Mouse (Mus musculus): ENCODE data around the gene Bcam. TPM values are rescaled to one million over a fixed set of nuclear protein-coding genes. Genes with fewer than 3 reads are reported as not detected.
"Not testable (repeated sequence)": the region's sequence is repeated elsewhere in the genome, so short reads cannot be mapped to it uniquely, and the experiment has no call there.

The Bcam gene
- polyA plus RNA-seq, 1 experiment from 2014 or later: 101 TPM

DNA sequence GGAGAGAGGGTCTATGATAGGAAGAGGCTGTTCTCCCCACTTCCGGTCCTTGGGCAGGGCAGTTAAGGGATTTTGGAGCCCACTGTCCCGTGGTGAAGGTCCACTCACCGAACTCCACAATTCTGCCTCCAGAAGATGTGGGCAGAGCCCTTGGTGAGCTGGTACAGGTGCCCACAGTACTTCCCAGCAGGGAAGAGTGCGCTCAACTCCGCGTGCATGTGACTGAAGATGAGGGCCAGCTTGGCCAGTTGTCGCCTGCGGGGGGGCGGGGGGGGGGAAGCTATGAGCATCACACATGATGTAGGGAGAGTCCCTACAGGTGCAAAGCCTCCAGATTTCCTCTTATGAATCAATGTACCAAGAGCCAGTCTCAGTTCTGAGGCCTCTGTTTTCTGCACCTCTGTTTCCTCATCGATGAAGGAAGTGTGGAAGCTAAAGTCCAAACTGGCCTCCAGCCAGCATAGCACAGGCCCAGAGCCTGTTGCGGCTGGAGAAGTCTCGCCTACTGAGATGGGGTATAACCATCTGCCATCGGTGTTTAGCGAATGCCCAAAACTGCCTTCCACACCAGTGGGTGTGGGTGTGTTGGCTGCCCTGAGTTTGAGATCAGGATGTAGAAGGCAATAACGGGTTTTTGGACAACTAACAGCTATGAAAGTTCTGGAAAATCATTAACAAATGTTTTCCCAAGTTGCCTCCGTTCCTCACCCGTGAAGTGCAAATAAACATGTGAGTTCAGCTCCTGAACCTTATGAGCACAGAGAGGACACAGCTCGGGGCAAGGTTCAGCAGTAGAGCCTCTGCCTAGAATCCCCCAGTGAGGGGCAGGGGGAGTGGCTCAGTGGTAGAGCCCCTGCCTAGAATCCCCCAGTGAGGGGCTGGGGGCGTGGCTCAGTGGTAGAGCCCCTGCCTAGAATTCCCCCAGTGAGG lies 22.1 kb upstream of the Bcam start:
- WGBS: 85% methylated on average over 17 of the region's 19 CpGs
- Histone ChIP-seq H3K27ac (replicated peaks; ENCODE audit: low read depth, low read length) (no peak overlapping the region), H3K27me3 (replicated peaks; ENCODE audit: control insufficient read depth, insufficient read depth, low read length) (peaks cover 25% of the 10 kb centered on the region), H3K36me3 (ENCODE audit: control insufficient read depth, insufficient read depth, low read length) (no peaks in the 10 kb centered on the region), H3K4me3 (ENCODE audit: low read depth, low read length) (no peak overlapping the region), H3K4me1 (ENCODE audit: control insufficient read depth, insufficient read depth, low read length) (no peaks in the 10 kb centered on the region), H3K4me2 (ENCODE audit: low read depth, low read length) (no peak overlapping the region), H3K9me3 (ENCODE audit: control insufficient read depth, low read length) (no peaks in the 10 kb centered on the region), H3K9ac (ENCODE audit: low read depth, low read length) (no peak overlapping the region)
- ATAC-seq (ENCODE audit: low read depth): no peak
- no peak for DNase-seq (ENCODE audit: low spot score)

- not testable (repeated sequence) for H3K36me3 ChIP-seq (ENCODE audit: control insufficient read depth, insufficient read depth, low read length); ATAC-seq (ENCODE audit: low read depth); H3K9me3 ChIP-seq (ENCODE audit: control insufficient read depth, low read length); H3K4me3 ChIP-seq (ENCODE audit: low read depth, low read length); H3K9ac ChIP-seq (ENCODE audit: low read depth, low read length); H3K27ac ChIP-seq (replicated peaks; ENCODE audit: low read depth, low read length); DNase-seq (ENCODE audit: low spot score); H3K4me2 ChIP-seq (ENCODE audit: low read depth, low read length); H3K4me1 ChIP-seq (ENCODE audit: control insufficient read depth, insufficient read depth, low read length)
- H3K27me3 ChIP-seq (replicated peaks; ENCODE audit: control insufficient read depth, insufficient read depth, low read length): peaks cover 14% of the 10 kb centered on the region
- WGBS: 82% methylated on average over 2 of the region's 2 CpGs
Observed at GRCm38 (mm10) chr7:19791504-19791903, 20.7 kb upstream of the Bcam start.

DNA sequence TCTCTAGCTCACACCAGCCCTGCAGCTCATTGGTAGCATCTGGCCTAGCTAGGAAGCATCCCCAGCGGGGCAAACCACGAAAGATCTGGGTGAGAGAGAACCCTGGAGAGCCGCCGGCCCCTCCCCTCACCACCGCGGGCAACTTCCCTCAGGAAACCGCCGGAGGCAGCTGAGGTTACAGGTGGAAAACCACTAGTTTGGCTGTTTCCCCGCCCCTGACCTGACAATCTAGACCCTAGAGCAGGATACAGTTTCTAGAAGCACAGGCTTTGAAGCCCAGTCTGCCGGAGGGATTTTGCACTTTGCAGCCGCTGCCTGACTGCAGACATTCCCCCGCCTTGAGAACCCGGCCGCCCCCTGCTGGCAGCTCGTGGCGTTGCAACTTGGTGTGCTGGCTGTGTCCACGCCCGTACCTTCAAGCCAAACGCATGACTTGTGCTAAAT lies 19.1 kb upstream of the Bcam start:
- no peak overlapping the region for H3K27ac ChIP-seq (replicated peaks; ENCODE audit: low read depth, low read length)
- DNase-seq (ENCODE audit: low spot score) (peak; percentile 90), ATAC-seq (ENCODE audit: low read depth) (peak; percentile 70)
- H3K9ac ChIP-seq (ENCODE audit: low read depth, low read length): peak overlapping the region; percentile 52
- H3K9me3 ChIP-seq (ENCODE audit: control insufficient read depth, low read length): no peaks in the 10 kb centered on the region
- H3K27me3 ChIP-seq (replicated peaks; ENCODE audit: control insufficient read depth, insufficient read depth, low read length): peaks cover 4% of the 10 kb centered on the region; the same call in 1 of the 2 replicates
- H3K4me2 ChIP-seq (ENCODE audit: low read depth, low read length): peak overlapping the region; percentile 56
- no peaks in the 10 kb centered on the region for H3K4me1 ChIP-seq (ENCODE audit: control insufficient read depth, insufficient read depth, low read length)
- H3K36me3 ChIP-seq (ENCODE audit: control insufficient read depth, insufficient read depth, low read length): no peaks in the 10 kb centered on the region
- WGBS: 2% methylated on average over 19 of the region's 19 CpGs
- peak overlapping the region; percentile 30 for H3K4me3 ChIP-seq (ENCODE audit: low read depth, low read length)

DNA sequence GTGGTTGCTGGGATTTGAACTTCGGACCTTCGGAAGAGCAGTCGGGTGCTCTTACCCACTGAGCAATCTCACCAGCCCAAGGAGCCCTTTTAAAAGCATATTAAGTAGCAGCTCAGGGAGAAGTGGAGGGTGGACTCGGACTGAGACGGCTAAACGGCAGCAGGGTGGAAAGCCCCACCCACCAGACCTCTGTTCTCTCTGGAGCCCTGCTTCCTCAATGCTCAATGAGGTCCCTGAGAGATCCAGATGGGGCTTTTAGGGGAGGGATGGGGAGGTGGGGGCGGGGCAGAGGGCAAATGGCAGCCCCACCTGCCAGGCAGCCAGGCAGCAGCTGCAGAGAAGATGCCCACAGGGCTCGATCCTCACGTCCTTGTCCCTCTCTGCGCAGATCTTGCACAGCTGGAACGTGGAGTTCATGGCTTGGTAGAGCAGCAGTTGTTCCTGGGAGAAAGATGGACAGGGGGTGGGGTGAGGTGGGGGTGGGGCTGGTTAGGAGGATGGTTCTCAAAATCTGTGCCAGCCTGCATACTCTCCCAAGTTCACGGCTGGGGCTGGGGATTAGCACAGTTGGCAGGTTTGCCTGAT lies 15.2 kb upstream of the Bcam start:
- Histone ChIP-seq H3K4me2 (ENCODE audit: low read depth, low read length) (no peak overlapping the region), H3K36me3 (ENCODE audit: control insufficient read depth, insufficient read depth, low read length) (no peaks in the 10 kb centered on the region), H3K4me3 (ENCODE audit: low read depth, low read length) (no peak overlapping the region), H3K4me1 (ENCODE audit: control insufficient read depth, insufficient read depth, low read length) (no peaks in the 10 kb centered on the region), H3K27me3 (replicated peaks; ENCODE audit: control insufficient read depth, insufficient read depth, low read length) (no peaks in the 10 kb centered on the region), H3K9me3 (ENCODE audit: control insufficient read depth, low read length) (no peaks in the 10 kb centered on the region), H3K9ac (ENCODE audit: low read depth, low read length) (no peak overlapping the region), H3K27ac (replicated peaks; ENCODE audit: low read depth, low read length) (0 out of 2 replicates have a peak overlapping the region, but pooled peaks have one; percentile 10)
- ATAC-seq (ENCODE audit: low read depth) (peak; percentile 58), DNase-seq (ENCODE audit: low spot score) (peak; percentile 74)
- 34% methylated on average over 12 of the region's 12 CpGs for WGBS

DNA sequence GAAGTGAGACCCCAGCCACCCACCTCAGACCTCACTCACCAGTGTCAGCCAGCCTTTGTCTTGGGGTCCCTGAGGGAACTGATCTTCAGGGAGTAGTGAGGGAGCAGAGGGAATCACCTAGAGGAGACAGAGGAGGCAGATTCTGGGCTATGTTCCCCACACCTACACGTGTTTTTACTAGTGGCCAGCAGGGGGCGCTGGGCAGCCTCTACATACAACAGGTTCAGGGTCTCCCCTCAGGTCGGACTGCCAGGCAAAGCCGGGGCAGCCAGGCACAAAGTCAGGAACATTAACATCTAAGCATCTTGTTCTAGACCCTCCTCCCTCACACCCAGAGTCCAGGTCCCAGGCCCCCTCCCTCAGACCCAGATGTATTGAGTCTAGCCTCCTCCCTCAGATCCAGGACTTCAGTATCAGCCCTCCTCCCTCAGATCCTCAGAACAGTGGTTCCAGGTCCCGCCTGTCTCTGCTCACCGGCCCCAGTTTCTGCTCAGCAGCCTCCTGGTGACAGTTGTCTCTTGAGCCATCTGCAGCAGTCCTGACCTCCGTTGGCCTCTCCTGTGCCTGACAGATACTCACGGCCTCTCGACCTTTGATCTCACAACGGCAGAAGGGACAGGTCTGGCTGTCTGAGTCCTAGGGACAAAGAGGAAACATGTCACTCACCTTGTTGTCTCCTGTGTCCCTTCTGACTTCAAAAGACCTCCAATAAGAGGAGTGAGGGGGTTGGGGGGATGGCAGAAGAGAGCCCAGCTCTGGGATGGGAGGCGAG lies 14.1 kb upstream of the Bcam start:
- H3K4me1 ChIP-seq (ENCODE audit: control insufficient read depth, insufficient read depth, low read length): no peaks in the 10 kb centered on the region
- no peaks in the 10 kb centered on the region for H3K36me3 ChIP-seq (ENCODE audit: control insufficient read depth, insufficient read depth, low read length)
- H3K27ac ChIP-seq (replicated peaks; ENCODE audit: low read depth, low read length): no peak overlapping the region
- no peak overlapping the region for H3K4me3 ChIP-seq (ENCODE audit: low read depth, low read length)
- no peaks in the 10 kb centered on the region for H3K27me3 ChIP-seq (replicated peaks; ENCODE audit: control insufficient read depth, insufficient read depth, low read length)
- no peaks in the 10 kb centered on the region for H3K9me3 ChIP-seq (ENCODE audit: control insufficient read depth, low read length)
- ATAC-seq (ENCODE audit: low read depth) (no peak), DNase-seq (ENCODE audit: low spot score) (no peak)
- 28% methylated on average over 9 of the region's 11 CpGs for WGBS
- H3K9ac ChIP-seq (ENCODE audit: low read depth, low read length): no peak overlapping the region
- H3K4me2 ChIP-seq (ENCODE audit: low read depth, low read length): no peak overlapping the region

DNA sequence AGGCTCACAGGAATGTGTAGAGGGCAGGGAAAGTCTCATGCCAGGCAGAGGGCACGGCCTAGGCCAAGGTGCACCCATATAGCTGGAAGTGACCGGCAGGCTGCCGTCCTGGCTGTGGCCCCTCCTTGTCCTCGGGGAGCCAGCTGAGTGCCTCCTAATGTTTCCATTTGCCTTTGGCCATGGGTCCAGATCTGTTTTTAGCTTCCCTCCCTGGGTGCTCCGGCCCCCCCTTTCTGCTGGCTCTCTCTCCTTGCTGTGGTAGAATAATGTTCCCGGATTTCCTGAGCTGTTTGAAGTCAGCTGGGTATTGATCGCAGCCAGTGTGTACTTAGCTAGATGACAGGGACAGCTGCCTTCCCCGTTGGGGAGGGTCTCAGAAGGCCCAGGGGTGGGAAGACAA lies 12.8 kb upstream of the Bcam start:
- WGBS: 76% methylated on average over 8 of the region's 8 CpGs
- DNase-seq (ENCODE audit: low spot score): no peak

DNA sequence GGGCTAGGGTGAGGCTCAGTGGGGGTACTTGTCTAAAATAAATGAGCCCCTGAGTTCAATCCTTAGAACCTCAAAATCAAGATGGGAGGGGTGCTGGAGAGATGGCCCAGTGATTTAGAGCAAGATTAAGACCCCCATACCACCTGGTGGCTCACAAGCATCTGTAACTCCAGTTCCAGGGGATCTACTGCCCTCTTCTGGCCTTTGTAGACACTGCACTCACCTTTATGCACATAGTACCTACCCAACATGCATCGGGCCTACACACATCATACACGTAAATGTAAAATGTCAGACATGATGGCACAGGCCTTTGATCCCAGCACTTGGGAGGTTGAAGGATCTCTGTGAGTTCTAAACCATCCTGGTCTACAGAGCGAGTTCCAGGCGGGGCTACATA lies 11.8 kb upstream of the Bcam start:
- H3K4me1 ChIP-seq (ENCODE audit: control insufficient read depth, insufficient read depth, low read length): no peaks in the 10 kb centered on the region
- ATAC-seq (ENCODE audit: low read depth) (no peak), DNase-seq (ENCODE audit: low spot score) (no peak)
- WGBS: 95% methylated on average over 4 of the region's 4 CpGs
- no peak overlapping the region for H3K9ac ChIP-seq (ENCODE audit: low read depth, low read length)
- no peaks in the 10 kb centered on the region for H3K27me3 ChIP-seq (replicated peaks; ENCODE audit: control insufficient read depth, insufficient read depth, low read length)
- H3K36me3 ChIP-seq (ENCODE audit: control insufficient read depth, insufficient read depth, low read length): no peaks in the 10 kb centered on the region
- H3K4me2 ChIP-seq (ENCODE audit: low read depth, low read length): no peak overlapping the region
- H3K27ac ChIP-seq (replicated peaks; ENCODE audit: low read depth, low read length): no peak overlapping the region
- H3K4me3 ChIP-seq (ENCODE audit: low read depth, low read length): no peak overlapping the region
- H3K9me3 ChIP-seq (ENCODE audit: control insufficient read depth, low read length): no peaks in the 10 kb centered on the region

More for the DNA sequence above, 12.8 kb upstream of the Bcam start:
- Histone ChIP-seq H3K4me2 (ENCODE audit: low read depth, low read length) (no peak overlapping the region), H3K4me3 (ENCODE audit: low read depth, low read length) (no peak overlapping the region), H3K9me3 (ENCODE audit: control insufficient read depth, low read length) (no peaks in the 10 kb centered on the region), H3K27me3 (replicated peaks; ENCODE audit: control insufficient read depth, insufficient read depth, low read length) (no peaks in the 10 kb centered on the region), H3K9ac (ENCODE audit: low read depth, low read length) (no peak overlapping the region), H3K27ac (replicated peaks; ENCODE audit: low read depth, low read length) (no peak overlapping the region), H3K4me1 (ENCODE audit: control insufficient read depth, insufficient read depth, low read length) (no peaks in the 10 kb centered on the region), H3K36me3 (ENCODE audit: control insufficient read depth, insufficient read depth, low read length) (no peaks in the 10 kb centered on the region)
- no peak for ATAC-seq (ENCODE audit: low read depth)

DNA sequence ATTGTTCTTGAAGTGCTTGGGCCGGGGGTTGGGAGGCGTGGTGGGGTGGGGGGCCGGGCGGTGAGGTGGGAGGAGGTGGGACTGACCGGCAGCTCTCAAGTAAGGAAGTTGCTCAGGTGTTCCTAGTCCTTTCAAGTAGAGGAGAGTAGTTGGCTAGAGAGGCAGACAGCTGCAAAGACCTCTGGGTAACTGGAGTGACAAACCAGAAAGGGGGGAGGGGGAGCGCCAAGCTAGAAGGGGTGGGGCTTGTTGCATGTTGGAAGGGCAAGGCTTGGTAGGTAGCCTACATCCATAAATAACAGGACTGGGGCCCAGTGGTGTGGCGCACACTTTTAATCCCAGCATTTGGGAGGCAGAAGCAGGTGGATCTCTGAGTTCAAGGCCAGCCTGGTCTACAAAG lies 10.9 kb upstream of the Bcam start:
- Histone ChIP-seq H3K9ac (ENCODE audit: low read depth, low read length) (no peak overlapping the region), H3K36me3 (ENCODE audit: control insufficient read depth, insufficient read depth, low read length) (no peaks in the 10 kb centered on the region), H3K4me1 (ENCODE audit: control insufficient read depth, insufficient read depth, low read length) (no peaks in the 10 kb centered on the region), H3K27me3 (replicated peaks; ENCODE audit: control insufficient read depth, insufficient read depth, low read length) (no peaks in the 10 kb centered on the region), H3K4me3 (ENCODE audit: low read depth, low read length) (no peak overlapping the region), H3K9me3 (ENCODE audit: control insufficient read depth, low read length) (no peaks in the 10 kb centered on the region), H3K4me2 (ENCODE audit: low read depth, low read length) (no peak overlapping the region), H3K27ac (replicated peaks; ENCODE audit: low read depth, low read length) (no peak overlapping the region)
- no peak for ATAC-seq (ENCODE audit: low read depth)
- no peak for DNase-seq (ENCODE audit: low spot score)
- 87% methylated on average over 7 of the region's 7 CpGs for WGBS

Measured in embryonic facial prominence, embryonic 14.5 days (tissue).